In genomic region chr12:79986241-79986976, GRCm38 (mm10) we compare ENCODE assay signal across 9 mouse cellular contexts.
DNase-seq lines count a peak whose midpoint lies in the region; ATAC-seq and TF ChIP-seq lines count a peak whose summit lies in the region.
"Had no signal": no experiment of that assay in that cellular context is flagged by ENCODE, and none has a peak within 500 bp of the region (broad histone marks: within the 10 kb centered on the region; RNA-seq: fewer than 3 reads in every experiment).

No protein-coding gene starts in this region.

- H3K36me3 ChIP-seq in heart, adult 2 months (ENCODE audit: control insufficient read depth, insufficient read depth, low read length) = peaks cover 12% of the 10 kb centered on the region; the same call in 1 of the 2 replicates
- H3K36me3 ChIP-seq in heart, embryonic 16.5 days (ENCODE audit: control insufficient read depth, insufficient read depth) = no peaks in the 10 kb centered on the region
- H3K36me3 ChIP-seq in liver, embryonic 14.5 days (replicated peaks; ENCODE audit: control insufficient read depth, insufficient read depth, low read depth) = no peaks in the 10 kb centered on the region

- peak; percentile 58; the same call in 1 of the 2 replicates for TF ChIP-seq EP300 in heart, adult 2 months (IDR thresholded peaks at IDR 0.05; ENCODE audit: insufficient read depth, low read depth, low read length)
- TF ChIP-seq EP300 in liver, embryonic 14.5 days (IDR thresholded peaks at IDR 0.05; ENCODE audit: low read depth) = no peak

- WGBS in heart, adult 2 months = 17% methylated on average over 9 of the region's 9 CpGs
- WGBS in heart, embryonic 16.5 days = 18% methylated on average over 9 of the region's 9 CpGs
- WGBS in liver, embryonic 14.5 days (ENCODE audit: insufficient replicate concordance) = 27% methylated on average over 9 of the region's 9 CpGs

- H3K4me3 ChIP-seq in heart, adult 2 months = no peak overlapping the region
- no peak overlapping the region for H3K4me3 ChIP-seq in heart, embryonic 16.5 days (ENCODE audit: low read length)
- H3K4me3 ChIP-seq in liver, embryonic 14.5 days (ENCODE audit: insufficient read depth in 1 of 2, low read depth in 2 of 2, low read length in 2 of 2) = no peak overlapping the region

- H3K27me3 ChIP-seq in heart, adult 2 months (ENCODE audit: control insufficient read depth, insufficient read depth, low read length) = no peaks in the 10 kb centered on the region
- no peaks in the 10 kb centered on the region for H3K27me3 ChIP-seq in heart, embryonic 16.5 days (ENCODE audit: control insufficient read depth, insufficient read depth, low read length)
- no peaks in the 10 kb centered on the region for H3K27me3 ChIP-seq in liver, embryonic 14.5 days (ENCODE audit: control insufficient read depth, insufficient read depth, low read length)

- H3K4me1 ChIP-seq in heart, adult 2 months (ENCODE audit: control insufficient read depth, insufficient read depth, low read length) = peaks cover 16% of the 10 kb centered on the region
- peaks cover 63% of the 10 kb centered on the region for H3K4me1 ChIP-seq in heart, embryonic 16.5 days (ENCODE audit: control insufficient read depth, insufficient read depth, low read length)
- peaks cover 65 to 79% of the 10 kb centered on the region in 2 experiments for H3K4me1 ChIP-seq in liver, embryonic 14.5 days (replicated peaks; ENCODE audit: control insufficient read depth in 2 of 2, insufficient read depth in 2 of 2, low read length in 1 of 2)

- no peak for ATAC-seq in heart, embryonic 16.5 days (replicated peaks; ENCODE audit: extremely low read depth, insufficient read depth, low FRiP score)
- ATAC-seq in liver, embryonic 14.5 days (ENCODE audit: insufficient read depth) = no peak

- H3K79me2 ChIP-seq in heart, adult 2 months (replicated peaks; ENCODE audit: control insufficient read depth, insufficient read depth, low read length) = no peaks in the 10 kb centered on the region

- no peak for DNase-seq in heart, adult 2 months
- DNase-seq in heart, postnatal 14 days = no peak
- DNase-seq in NIH3T3 (ENCODE audit: low read depth) = peak; percentile 84
- DNase-seq in liver, embryonic 14.5 days (ENCODE audit: low read depth in 3 of 3, low spot score in 3 of 3) = no peak
- no peak for DNase-seq in cerebellum, postnatal 4 days (ENCODE audit: low spot score in 2 of 2)
- no peak for DNase-seq in thymus, postnatal 10 days (ENCODE audit: low spot score in 2 of 2)
- no peak for DNase-seq in left cerebral cortex, postnatal 36 days (ENCODE audit: low spot score in 2 of 2)
- DNase-seq: adrenal gland, adult 2 months had no signal

- no peak for TF ChIP-seq CTCF in heart, adult 2 months (IDR thresholded peaks at IDR 0.05)
- TF ChIP-seq CTCF in liver, embryonic 14.5 days (IDR thresholded peaks at IDR 0.05; ENCODE audit: low read depth) = no peak

- TF ChIP-seq POLR2A in heart, adult 2 months (IDR thresholded peaks at IDR 0.05; ENCODE audit: insufficient read depth, low read depth, low read length) = no peak

- 0 out of 2 replicates have a peak overlapping the region, but pooled peaks have one; percentile 2 for H3K4me2 ChIP-seq in heart, embryonic 16.5 days (ENCODE audit: low read depth, low read length)
- H3K4me2 ChIP-seq in liver, embryonic 14.5 days (ENCODE audit: low read depth) = no peak overlapping the region

- H3K9me3 ChIP-seq in heart, embryonic 16.5 days (replicated peaks; ENCODE audit: control insufficient read depth, low read length) = no peaks in the 10 kb centered on the region
- no peaks in the 10 kb centered on the region for H3K9me3 ChIP-seq in liver, embryonic 14.5 days (ENCODE audit: control insufficient read depth, low read length)

- intact Hi-C loops in heart, adult 2 months (cut with DNase I) = no loop called here
- intact Hi-C loops in heart, postnatal 14 days (cut with DNase I) = loop anchor here (5.0 kb wide), 1 partner anchor 76 kb away; no protein-coding TSS in a partner anchor
- intact Hi-C loops in left cerebral cortex, postnatal 36 days (cut with DNase I) = loop anchor here (5.0 kb wide), 1 partner anchor 126 kb away; the partner anchor contains the start of gene Zfp36l1

- peak overlapping the region; percentile 41 for H3K9ac ChIP-seq in heart, adult 2 months (ENCODE audit: low read depth, low read length)
- H3K9ac ChIP-seq in heart, embryonic 16.5 days (ENCODE audit: low read length) = peak overlapping the region; percentile 66
- no peak overlapping the region for H3K9ac ChIP-seq in liver, embryonic 14.5 days (replicated peaks)

- peak overlapping the region; percentile 78 for H3K27ac ChIP-seq in heart, adult 2 months
- H3K27ac ChIP-seq in heart, embryonic 16.5 days (ENCODE audit: low read length) = peak overlapping the region; percentile 94
- peak overlapping the region; percentile 19 for H3K27ac ChIP-seq in liver, embryonic 14.5 days

Comparison
In these comparisons a context has a peak if more than half of its experiments do, and no peak if none do; other contexts are left out.
1. H3K27ac ChIP-seq: peak in every context shown above with its lines; median percentile 94 in heart, embryonic 16.5 days; 78 in heart, adult 2 months; 19 in liver, embryonic 14.5 days.